Mouse (Mus musculus): ENCODE measurements around the gene Pspn. TPM values are rescaled to one million over a fixed set of nuclear protein-coding genes. Genes with fewer than 3 reads are reported as not detected.

Gene Pspn
- polyA plus RNA-seq, 1 experiment from 2014 or later: 0.34 TPM

GRCm38 (mm10) chr17:57029691-57030090 is 29.9 kb upstream of the Pspn start:
- peak overlapping the region; percentile 4; the same call in 1 of the 2 replicates for H3K27ac ChIP-seq (ENCODE audit: low read length)
- WGBS: 23% methylated on average over 8 of the region's 8 CpGs
- ATAC-seq (replicated peaks; ENCODE audit: extremely low read depth, insufficient read depth, low FRiP score): no peak

GRCm38 (mm10) chr17:57027471-57027870 is 27.7 kb upstream of the Pspn start:
- 83% methylated on average over 4 of the region's 4 CpGs for WGBS
- Histone ChIP-seq H3K9ac (ENCODE audit: low read length) (no peak overlapping the region), H3K4me3 (ENCODE audit: low read length) (no peak overlapping the region), H3K4me1 (ENCODE audit: control insufficient read depth, insufficient read depth, low read length) (peaks cover 14% of the 10 kb centered on the region), H3K27ac (ENCODE audit: low read length) (no peak overlapping the region), H3K9me3 (replicated peaks; ENCODE audit: control insufficient read depth, low read length) (no peaks in the 10 kb centered on the region), H3K27me3 (ENCODE audit: control insufficient read depth, insufficient read depth, low read length) (no peaks in the 10 kb centered on the region), H3K36me3 (ENCODE audit: control insufficient read depth, insufficient read depth) (peaks cover 50% of the 10 kb centered on the region), H3K4me2 (ENCODE audit: low read depth, low read length) (no peak overlapping the region)
- no peak for ATAC-seq (replicated peaks; ENCODE audit: extremely low read depth, insufficient read depth, low FRiP score)

More at GRCm38 (mm10) chr17:57029691-57030090, 29.9 kb upstream of the Pspn start:
- H3K4me3 ChIP-seq (ENCODE audit: low read length): peak overlapping the region; percentile 91
- H3K4me2 ChIP-seq (ENCODE audit: low read depth, low read length): peak overlapping the region; percentile 97
- H3K9ac ChIP-seq (ENCODE audit: low read length): peak overlapping the region; percentile 97
- peaks cover 14% of the 10 kb centered on the region for H3K4me1 ChIP-seq (ENCODE audit: control insufficient read depth, insufficient read depth, low read length)
- no peaks in the 10 kb centered on the region for H3K27me3 ChIP-seq (ENCODE audit: control insufficient read depth, insufficient read depth, low read length)
- H3K36me3 ChIP-seq (ENCODE audit: control insufficient read depth, insufficient read depth): peaks cover 29% of the 10 kb centered on the region
- H3K9me3 ChIP-seq (replicated peaks; ENCODE audit: control insufficient read depth, low read length): no peaks in the 10 kb centered on the region

- Histone ChIP-seq H3K9ac (ENCODE audit: low read length) (no peak overlapping the region), H3K27ac (ENCODE audit: low read length) (no peak overlapping the region), H3K9me3 (replicated peaks; ENCODE audit: control insufficient read depth, low read length) (no peaks in the 10 kb centered on the region), H3K4me3 (ENCODE audit: low read length) (no peak overlapping the region), H3K4me2 (ENCODE audit: low read depth, low read length) (no peak overlapping the region), H3K36me3 (ENCODE audit: control insufficient read depth, insufficient read depth) (peaks cover 54% of the 10 kb centered on the region), H3K27me3 (ENCODE audit: control insufficient read depth, insufficient read depth, low read length) (no peaks in the 10 kb centered on the region), H3K4me1 (ENCODE audit: control insufficient read depth, insufficient read depth, low read length) (no peaks in the 10 kb centered on the region)
- ATAC-seq (replicated peaks; ENCODE audit: extremely low read depth, insufficient read depth, low FRiP score): no peak
- WGBS: 78% methylated on average over 5 of the region's 5 CpGs
Observed at GRCm38 (mm10) chr17:57020960-57021359, 21.1 kb upstream of the Pspn start.

GRCm38 (mm10) chr17:57019693-57020092 is 19.9 kb upstream of the Pspn start:
- ATAC-seq (replicated peaks; ENCODE audit: extremely low read depth, insufficient read depth, low FRiP score): no peak
- Histone ChIP-seq H3K4me1 (ENCODE audit: control insufficient read depth, insufficient read depth, low read length) (no peaks in the 10 kb centered on the region), H3K4me3 (ENCODE audit: low read length) (no peak overlapping the region), H3K9ac (ENCODE audit: low read length) (no peak overlapping the region), H3K27ac (ENCODE audit: low read length) (no peak overlapping the region), H3K36me3 (ENCODE audit: control insufficient read depth, insufficient read depth) (peaks cover 42% of the 10 kb centered on the region), H3K27me3 (ENCODE audit: control insufficient read depth, insufficient read depth, low read length) (no peaks in the 10 kb centered on the region), H3K9me3 (replicated peaks; ENCODE audit: control insufficient read depth, low read length) (no peaks in the 10 kb centered on the region), H3K4me2 (ENCODE audit: low read depth, low read length) (no peak overlapping the region)
- 74% methylated on average over 2 of the region's 2 CpGs for whole genome bisulfite sequencing

- WGBS: 71% methylated on average over 13 of the region's 13 CpGs
- peak overlapping the region; percentile 88 for H3K4me2 ChIP-seq (ENCODE audit: low read depth, low read length)
- H3K4me3 ChIP-seq (ENCODE audit: low read length): peak overlapping the region; percentile 88
- H3K36me3 ChIP-seq (ENCODE audit: control insufficient read depth, insufficient read depth): 0 out of 2 replicates have a peak, but pooled peaks cover 4% of the 10 kb centered on the region
- peak overlapping the region; percentile 74 for H3K27ac ChIP-seq (ENCODE audit: low read length)
- H3K9ac ChIP-seq (ENCODE audit: low read length): peak overlapping the region; percentile 82
- no peaks in the 10 kb centered on the region for H3K27me3 ChIP-seq (ENCODE audit: control insufficient read depth, insufficient read depth, low read length)
- no peak for ATAC-seq (replicated peaks; ENCODE audit: extremely low read depth, insufficient read depth, low FRiP score)
- no peaks in the 10 kb centered on the region for H3K9me3 ChIP-seq (replicated peaks; ENCODE audit: control insufficient read depth, low read length)
- H3K4me1 ChIP-seq (ENCODE audit: control insufficient read depth, insufficient read depth, low read length): peaks cover 13% of the 10 kb centered on the region
Observed at GRCm38 (mm10) chr17:57012245-57012795, 12.5 kb upstream of the Pspn start.

- peak; percentile 92 for ATAC-seq (replicated peaks; ENCODE audit: extremely low read depth, insufficient read depth, low FRiP score)
- H3K9me3 ChIP-seq (replicated peaks; ENCODE audit: control insufficient read depth, low read length): no peaks in the 10 kb centered on the region
- H3K27ac ChIP-seq (ENCODE audit: low read length): peak within 1 kb of the TSS; percentile 74
- peaks cover 13% of the 10 kb centered on the region for H3K36me3 ChIP-seq (ENCODE audit: control insufficient read depth, insufficient read depth)
- peak within 1 kb of the TSS; percentile 88 for H3K9ac ChIP-seq (ENCODE audit: low read length)
- WGBS: under 1% methylated on average over 51 of the region's 51 CpGs
- peaks cover 13% of the 10 kb centered on the region for H3K4me1 ChIP-seq (ENCODE audit: control insufficient read depth, insufficient read depth, low read length)
- peak within 1 kb of the TSS; percentile 88 for H3K4me3 ChIP-seq (ENCODE audit: low read length)
- peak within 1 kb of the TSS; percentile 96 for H3K4me2 ChIP-seq (ENCODE audit: low read depth, low read length)
- no peaks in the 10 kb centered on the region for H3K27me3 ChIP-seq (ENCODE audit: control insufficient read depth, insufficient read depth, low read length)
Observed at GRCm38 (mm10) chr17:57011236-57012141, 11.7 kb upstream of the Pspn start, which contains the start of the genes Gtf2f1 and Gm17949. TSS of gene Gtf2f1 (minus strand) at chr17:57011288. TSS of gene Gm17949 (plus strand) at chr17:57011469.

GRCm38 (mm10) chr17:57010911-57011235 is 11.1 kb upstream of the Pspn start:
- WGBS: 0% methylated on average over 19 of the region's 19 CpGs
- H3K9me3 ChIP-seq (replicated peaks; ENCODE audit: control insufficient read depth, low read length): no peaks in the 10 kb centered on the region
- no peaks in the 10 kb centered on the region for H3K27me3 ChIP-seq (ENCODE audit: control insufficient read depth, insufficient read depth, low read length)
- peak overlapping the region; percentile 96 for H3K4me2 ChIP-seq (ENCODE audit: low read depth, low read length)
- peak overlapping the region; percentile 73 for H3K27ac ChIP-seq (ENCODE audit: low read length)
- peak; percentile 20 for ATAC-seq (replicated peaks; ENCODE audit: extremely low read depth, insufficient read depth, low FRiP score)
- peaks cover 17% of the 10 kb centered on the region for H3K36me3 ChIP-seq (ENCODE audit: control insufficient read depth, insufficient read depth)
- H3K4me1 ChIP-seq (ENCODE audit: control insufficient read depth, insufficient read depth, low read length): peaks cover 13% of the 10 kb centered on the region
- peak overlapping the region; percentile 88 for H3K4me3 ChIP-seq (ENCODE audit: low read length)
- H3K9ac ChIP-seq (ENCODE audit: low read length): peak overlapping the region; percentile 88

GRCm38 (mm10) chr17:57007137-57007905 is 7.5 kb upstream of the Pspn start:
- no peaks in the 10 kb centered on the region for H3K27me3 ChIP-seq (ENCODE audit: control insufficient read depth, insufficient read depth, low read length)
- no peak overlapping the region for H3K27ac ChIP-seq (ENCODE audit: low read length)
- no peak for ATAC-seq (replicated peaks; ENCODE audit: extremely low read depth, insufficient read depth, low FRiP score)
- no peak overlapping the region for H3K9ac ChIP-seq (ENCODE audit: low read length)
- peaks cover 40% of the 10 kb centered on the region for H3K36me3 ChIP-seq (ENCODE audit: control insufficient read depth, insufficient read depth)
- 91% methylated on average over 13 of the region's 13 CpGs for WGBS
- no peaks in the 10 kb centered on the region for H3K9me3 ChIP-seq (replicated peaks; ENCODE audit: control insufficient read depth, low read length)
- H3K4me3 ChIP-seq (ENCODE audit: low read length): no peak overlapping the region
- H3K4me1 ChIP-seq (ENCODE audit: control insufficient read depth, insufficient read depth, low read length): peaks cover 13% of the 10 kb centered on the region
- no peak overlapping the region for H3K4me2 ChIP-seq (ENCODE audit: low read depth, low read length)
